In the genomic region with DNA sequence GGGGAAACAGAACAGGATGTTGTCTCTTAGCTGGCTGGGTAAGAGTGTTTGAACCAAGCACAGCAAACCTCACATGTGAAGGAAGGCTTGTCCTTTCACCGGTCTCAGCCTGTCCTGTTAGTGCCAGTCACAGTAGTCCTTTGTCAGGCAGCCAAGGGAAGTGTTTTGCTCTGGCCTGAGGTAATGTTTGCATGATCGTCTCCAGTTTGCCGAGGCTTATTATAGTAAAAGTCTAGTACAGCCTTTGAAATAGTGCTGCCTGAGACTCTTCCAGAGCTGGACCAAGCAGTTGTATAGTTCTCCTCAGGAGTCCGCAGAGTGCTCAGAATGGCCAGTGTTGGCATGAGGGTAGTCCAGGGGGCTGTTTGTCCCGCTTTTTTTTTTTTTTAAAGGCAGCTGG, we compare ENCODE assay signal across 10 mouse cellular contexts. TPM values are rescaled to one million over a fixed set of nuclear protein-coding genes. Genes with fewer than 3 reads are reported as not detected.
DNase-seq lines count a peak whose midpoint lies in the region; ATAC-seq and TF ChIP-seq lines count a peak whose summit lies in the region.
"Had no signal": no experiment of that assay in that cellular context is flagged by ENCODE, and none has a peak within 500 bp of the region (broad histone marks: within the 10 kb centered on the region; RNA-seq: fewer than 3 reads in every experiment).

No protein-coding gene starts in this region.

- TF ChIP-seq POLR2A in thymus, adult 2 months (IDR thresholded peaks at IDR 0.05; ENCODE audit: control insufficient read depth, extremely low read depth, insufficient read depth, low read length, poor library complexity), result no peak

- no peak for TF ChIP-seq CTCF in intestine, postnatal 0 days (IDR thresholded peaks at IDR 0.05; ENCODE audit: low read depth)
- TF ChIP-seq CTCF in thymus, adult 2 months (IDR thresholded peaks at IDR 0.05; ENCODE audit: borderline replicate concordance, control insufficient read depth, extremely low read depth, insufficient read depth, low read length, poor library complexity), result no peak

- no peak overlapping the region for H3K4me3 ChIP-seq in intestine, postnatal 0 days (ENCODE audit: low read depth, low read length)
- H3K4me3 ChIP-seq in intestine, embryonic 16.5 days (ENCODE audit: low read length), result no peak overlapping the region
- no peak overlapping the region for H3K4me3 ChIP-seq in forebrain, embryonic 13.5 days
- no peak overlapping the region for H3K4me3 ChIP-seq in thymus, adult 2 months (ENCODE audit: control insufficient read depth, insufficient read depth, low read length)
- H3K4me3 ChIP-seq: erythroblast, embryonic 14.5 days; myocyte had no signal

- no peaks in the 10 kb centered on the region for H3K4me1 ChIP-seq in intestine, postnatal 0 days (replicated peaks; ENCODE audit: control insufficient read depth, insufficient read depth, low read length)
- H3K4me1 ChIP-seq in intestine, embryonic 16.5 days (ENCODE audit: control insufficient read depth, insufficient read depth, low read length), result no peaks in the 10 kb centered on the region; the same call in 1 of the 2 replicates
- peaks cover 17% of the 10 kb centered on the region for H3K4me1 ChIP-seq in forebrain, embryonic 13.5 days
- no peaks in the 10 kb centered on the region for H3K4me1 ChIP-seq in thymus, adult 2 months (replicated peaks; ENCODE audit: control insufficient read depth, insufficient read depth, low read length)

- peak; percentile 93 for DNase-seq in brain, adult 2 months (ENCODE audit: low read depth, low spot score)
- peak; percentile 64 for DNase-seq in heart, postnatal 4 days
- DNase-seq in lung, postnatal 10 days, result peak; percentile 75
- no peak for DNase-seq in thymus, adult 2 months

- 52% methylated on average over 5 of the region's 5 CpGs for WGBS in intestine, postnatal 0 days
- 64% methylated on average over 5 of the region's 5 CpGs for WGBS in intestine, embryonic 16.5 days
- 16% methylated on average over 5 of the region's 5 CpGs for WGBS in forebrain, embryonic 13.5 days
- 74% methylated on average over 5 of the region's 5 CpGs for WGBS in thymus, adult 2 months

- H3K4me2 ChIP-seq in intestine, postnatal 0 days (replicated peaks; ENCODE audit: low read depth), result no peak overlapping the region
- H3K4me2 ChIP-seq in intestine, embryonic 16.5 days (ENCODE audit: low read depth, low read length), result no peak overlapping the region
- peak overlapping the region; percentile 22; the same call in 1 of the 2 replicates for H3K4me2 ChIP-seq in forebrain, embryonic 13.5 days

- no peak for ATAC-seq in intestine, postnatal 0 days
- ATAC-seq in intestine, embryonic 16.5 days, result no peak
- no peak for ATAC-seq in forebrain, embryonic 13.5 days
- ATAC-seq in megakaryocyte, adult 5-6 weeks (ENCODE audit: poor library complexity, severe bottlenecking), result no peak

- no peak overlapping the region for H3K9ac ChIP-seq in intestine, postnatal 0 days (ENCODE audit: low read depth, low read length)
- no peak overlapping the region for H3K9ac ChIP-seq in intestine, embryonic 16.5 days (ENCODE audit: low read depth, low read length)
- H3K9ac ChIP-seq in forebrain, embryonic 13.5 days, result no peak overlapping the region

- H3K36me3 ChIP-seq in intestine, postnatal 0 days (ENCODE audit: control insufficient read depth, insufficient read depth), result peaks cover 7% of the 10 kb centered on the region
- no peaks in the 10 kb centered on the region for H3K36me3 ChIP-seq in intestine, embryonic 16.5 days (ENCODE audit: control insufficient read depth, insufficient read depth, low read length)
- peaks cover 12% of the 10 kb centered on the region; the same call in 1 of the 2 replicates for H3K36me3 ChIP-seq in forebrain, embryonic 13.5 days (ENCODE audit: poor library complexity, severe bottlenecking)
- peaks cover 7% of the 10 kb centered on the region; the same call in 1 of the 2 replicates for H3K36me3 ChIP-seq in thymus, adult 2 months (ENCODE audit: control insufficient read depth, insufficient read depth, low read length)

- peak overlapping the region; percentile 50; the same call in 1 of the 2 replicates for H3K27ac ChIP-seq in intestine, postnatal 0 days (ENCODE audit: low read depth, low read length)
- no peak overlapping the region for H3K27ac ChIP-seq in intestine, embryonic 16.5 days (ENCODE audit: low read length)
- peak overlapping the region; percentile 63 for H3K27ac ChIP-seq in forebrain, embryonic 13.5 days
- H3K27ac ChIP-seq in thymus, adult 2 months (ENCODE audit: control insufficient read depth, insufficient read depth, low read length), result no peak overlapping the region

- no peaks in the 10 kb centered on the region for H3K9me3 ChIP-seq in intestine, postnatal 0 days (ENCODE audit: control insufficient read depth)
- no peaks in the 10 kb centered on the region for H3K9me3 ChIP-seq in intestine, embryonic 16.5 days (ENCODE audit: control insufficient read depth, low read length)
- H3K9me3 ChIP-seq in forebrain, embryonic 13.5 days (replicated peaks), result no peaks in the 10 kb centered on the region

- H3K27me3 ChIP-seq in intestine, postnatal 0 days (replicated peaks; ENCODE audit: control insufficient read depth, insufficient read depth, low read length), result no peaks in the 10 kb centered on the region
- H3K27me3 ChIP-seq in intestine, embryonic 16.5 days (replicated peaks; ENCODE audit: control insufficient read depth, insufficient read depth, low read length), result no peaks in the 10 kb centered on the region
- no peaks in the 10 kb centered on the region for H3K27me3 ChIP-seq in forebrain, embryonic 13.5 days
- H3K27me3 ChIP-seq in thymus, adult 2 months (ENCODE audit: control insufficient read depth, insufficient read depth, low read length), result no peaks in the 10 kb centered on the region

RNA-seq across cellular contexts. Expression of a gene that starts 13.9 kb away (rescaled TPM):
- polyA plus RNA-seq in intestine, postnatal 0 days (2015; fragmentation: Nextera tagmentation; extraction: Ambion mirVana), result 11.2 and 11.7 TPM in 2 replicates
- 3.0 and 3.7 TPM in 2 replicates for polyA plus RNA-seq in intestine, embryonic 16.5 days (2015; fragmentation: Nextera tagmentation; extraction: Ambion mirVana)
- polyA plus RNA-seq in forebrain, embryonic 13.5 days (2015; fragmentation: Nextera tagmentation; extraction: Ambion mirVana), result 10.1 and 10.7 TPM in 2 replicates
- 10 to 100 TPM; 17.8 to 18.0 TPM for total RNA-seq in heart, postnatal 4 days (2021)
- 74.6 and 82.1 TPM in 2 replicates for total RNA-seq in megakaryocyte, adult 5-6 weeks (2015)
- total RNA-seq in megakaryocyte, adult 5-6 weeks (2017), result 80.8 and 83.2 TPM in 2 replicates
- polyA plus RNA-seq in thymus, adult 2 months (2012; rRNA removed), result 14.8 and 16.1 TPM in 2 replicates

RNA-seq across cellular contexts. Expression of a gene that starts 59.6 kb away (rescaled TPM):
- polyA plus RNA-seq in intestine, postnatal 0 days (2015; fragmentation: Nextera tagmentation; extraction: Ambion mirVana), result 48.4 and 50.0 TPM in 2 replicates
- polyA plus RNA-seq in intestine, embryonic 16.5 days (2015; fragmentation: Nextera tagmentation; extraction: Ambion mirVana), result 19.1 and 19.9 TPM in 2 replicates
- 3.4 and 3.6 TPM in 2 replicates for polyA plus RNA-seq in forebrain, embryonic 13.5 days (2015; fragmentation: Nextera tagmentation; extraction: Ambion mirVana)
- total RNA-seq in heart, postnatal 4 days (2021), result under 1 TPM; 0.41 to 0.81 TPM
- not detected in 2 replicates for total RNA-seq in megakaryocyte, adult 5-6 weeks (2015)
- total RNA-seq in megakaryocyte, adult 5-6 weeks (2017), result 0.81 TPM in 1 of 2 replicates, not detected in the other
- 9.6 and 9.8 TPM in 2 replicates for polyA plus RNA-seq in thymus, adult 2 months (2012; rRNA removed)
- polyA plus RNA-seq: erythroblast, embryonic 14.5 days had no signal

Comparison
In these comparisons a context has a peak if more than half of its experiments do, and no peak if none do; other contexts are left out.
1. H3K27ac ChIP-seq: peak in intestine, postnatal 0 days (single experiment) and forebrain, embryonic 13.5 days (single experiment); none in intestine, embryonic 16.5 days (single experiment) and thymus, adult 2 months (single experiment).